Mouse (Mus musculus) left cerebral cortex, adult 18-20 months (tissue): ENCODE measurements around the gene Vwa8. TPM values are rescaled to one million over a fixed set of nuclear protein-coding genes. Genes with fewer than 3 reads are reported as not detected.

Experiments
- DNase-seq, 2 experiments: peaks; one replicate each; pipeline ENCODE4 v3.0.0; 2021 to 2022; ENCODE audit warnings: low spot score in 2 of 2, mixed read lengths in 1 of 2
- long read RNA-seq, 2 experiments: library from polyadenylated mRNA; stranded (forward); transcript quantifications; one replicate each; pipeline ENCODE4 v2.0.0; 2021
- total RNA-seq, 2 experiments: library from RNA; stranded (reverse); gene quantifications; 2 replicates each; pipeline ENCODE4 v1.2.3; 2021

The Vwa8 gene
- 10 to 100 TPM; 33.7 to 36.3 TPM for total RNA-seq
- long read RNA-seq, experiment 1, partial matches to known transcripts = 4 of 7 reads
- long read RNA-seq, experiment 1, other reads (novel, unspliced or antisense) = 2 of 7 reads
- long read RNA-seq, experiment 2, full-length matches to known transcripts = 6 of 13 reads
- long read RNA-seq, experiment 2, partial matches to known transcripts = 5 of 13 reads
- long read RNA-seq, experiment 2, other reads (novel, unspliced or antisense) = 2 of 13 reads

GRCm38 (mm10) chr14:78848941-78849911 lies at the start of gene Vwa8:
TSS of gene Vwa8 (plus strand) at chr14:78849052.
- peak; percentile 69 to 73 for DNase-seq

GRCm38 (mm10) chr14:78802378-78802777 lies 46.5 kb upstream of the Vwa8 start:
- no peak for DNase-seq

GRCm38 (mm10) chr14:78803924-78804323 lies 44.9 kb upstream of the Vwa8 start:
- no peak for DNase-seq

- DNase-seq = no peak
These were observed 36.0 kb upstream of the Vwa8 start for GRCm38 (mm10) chr14:78812896-78813295.

- no peak for DNase-seq
These were observed 32.4 kb upstream of the Vwa8 start for GRCm38 (mm10) chr14:78816411-78816810.

- no peak for DNase-seq
These were observed 31.2 kb upstream of the Vwa8 start for GRCm38 (mm10) chr14:78817651-78818050.

- DNase-seq = no peak
These were observed 30.4 kb upstream of the Vwa8 start for GRCm38 (mm10) chr14:78818406-78818805.

- no peak for DNase-seq
These were observed 24.8 kb upstream of the Vwa8 start for GRCm38 (mm10) chr14:78824013-78824412.

GRCm38 (mm10) chr14:78824507-78824906 lies 24.3 kb upstream of the Vwa8 start:
- DNase-seq = no peak

- DNase-seq = no peak
These were observed 17.7 kb upstream of the Vwa8 start for GRCm38 (mm10) chr14:78831158-78831557.

- DNase-seq = no peak
These were observed 904 bp upstream of the Vwa8 start for GRCm38 (mm10) chr14:78847948-78848347.

- no peak for DNase-seq
These were observed 375 bp upstream of the Vwa8 start for GRCm38 (mm10) chr14:78848477-78848876.

- DNase-seq = no peak
These were observed 1.2 kb downstream of the Vwa8 start for GRCm38 (mm10) chr14:78849961-78850578.

- DNase-seq = no peak
These were observed 1.8 kb downstream of the Vwa8 start for GRCm38 (mm10) chr14:78850666-78851065.

GRCm38 (mm10) chr14:78851366-78851765 lies 2.5 kb downstream of the Vwa8 start:
- DNase-seq = peak in 1 of 2 experiments; percentile 16

GRCm38 (mm10) chr14:78852401-78853246 lies 3.8 kb downstream of the Vwa8 start:
- DNase-seq = no peak

- DNase-seq = no peak
These were observed 12.3 kb downstream of the Vwa8 start for GRCm38 (mm10) chr14:78861156-78861555.

- DNase-seq = no peak
These were observed 21.2 kb downstream of the Vwa8 start for GRCm38 (mm10) chr14:78870036-78870435.

GRCm38 (mm10) chr14:78877176-78877575 lies 28.3 kb downstream of the Vwa8 start:
- DNase-seq = no peak

GRCm38 (mm10) chr14:78878402-78879045 lies 29.7 kb downstream of the Vwa8 start:
- DNase-seq = no peak
